Mouse (Mus musculus) intestine, postnatal 0 days (tissue): ENCODE data around the gene Snx32. TPM values are rescaled to one million over a fixed set of nuclear protein-coding genes. Genes with fewer than 3 reads are reported as not detected.

ENCODE experiments used
- ATAC-seq: fragments of 200-750 bp; cut with Nextera tagmentation; 2 replicates; pipeline ENCODE4 v1.8.0; 2017; ENCODE audit warnings: mild to moderate bottlenecking, moderate TSS enrichment, moderate library complexity
- H3K27ac ChIP-seq: fragments of 300-500 bp; sonication (generic); 2 replicates; pipeline ENCODE4 v1.5.1; 2014; ENCODE audit warnings: mild to moderate bottlenecking, low read depth, low read length, moderate library complexity
- H3K27me3 ChIP-seq: fragments of 300-500 bp; sonication (generic); replicated peaks from 2 replicates; pipeline ENCODE4 v1.6.1; 2014; ENCODE audit warnings: low read length, mixed read lengths; ENCODE audit not compliant: control insufficient read depth, insufficient read depth
- H3K36me3 ChIP-seq: fragments of 300-500 bp; sonication (generic); 2 replicates; pipeline ENCODE4 v1.6.1; 2014; ENCODE audit warnings: mild to moderate bottlenecking, moderate library complexity; ENCODE audit not compliant: control insufficient read depth, insufficient read depth
- H3K4me1 ChIP-seq: fragments of 300-500 bp; sonication (generic); replicated peaks from 2 replicates; pipeline ENCODE4 v1.6.1; 2014; ENCODE audit warnings: antibody characterized with exemption, low read length, mixed read lengths; ENCODE audit not compliant: control insufficient read depth, insufficient read depth
- H3K4me2 ChIP-seq: fragments of 300-500 bp; sonication (generic); replicated peaks from 2 replicates; pipeline ENCODE4 v1.6.1; 2014; ENCODE audit warnings: low read depth, mild to moderate bottlenecking, moderate library complexity
- H3K4me3 ChIP-seq: fragments of 300-500 bp; sonication (generic); 2 replicates; pipeline ENCODE4 v1.5.1; 2014; ENCODE audit warnings: low read depth, low read length
- H3K9ac ChIP-seq: fragments of 300-500 bp; sonication (generic); 2 replicates; pipeline ENCODE4 v1.6.1; 2014; ENCODE audit warnings: mild to moderate bottlenecking, low read depth, low read length
- H3K9me3 ChIP-seq: fragments of 300-500 bp; sonication (generic); 2 replicates; pipeline ENCODE4 v1.6.1; 2016; ENCODE audit warnings: mixed run types; ENCODE audit not compliant: control insufficient read depth
- CTCF ChIP-seq: sonication (generic); IDR thresholded peaks from 2 replicates; pipeline ENCODE4 v1.5.1; 2016; ENCODE audit warnings: low read depth, mild to moderate bottlenecking, control low read depth, antibody characterized with exemption, moderate library complexity
- WGBS: fragments of 180-500 bp; shearing (Covaris S2); extraction: QIAGEN DNeasy Blood & Tissue Kit; methylation state at CpG from one replicate; pipeline ENCODE4 v1.1.7; 2014; 5-methylcytosine and 5-hydroxymethylcytosine counted together
- polyA plus RNA-seq: library from polyadenylated mRNA; unstranded; fragments of >200 nt; fragmentation: Nextera tagmentation; extraction: Ambion mirVana; gene quantifications from 2 replicates; pipeline ENCODE4 v1.2.1, GENCODE M21; 2015

The Snx32 gene
- polyA plus RNA-seq, 1 experiment from 2014 or later = 3.8 TPM

DNA sequence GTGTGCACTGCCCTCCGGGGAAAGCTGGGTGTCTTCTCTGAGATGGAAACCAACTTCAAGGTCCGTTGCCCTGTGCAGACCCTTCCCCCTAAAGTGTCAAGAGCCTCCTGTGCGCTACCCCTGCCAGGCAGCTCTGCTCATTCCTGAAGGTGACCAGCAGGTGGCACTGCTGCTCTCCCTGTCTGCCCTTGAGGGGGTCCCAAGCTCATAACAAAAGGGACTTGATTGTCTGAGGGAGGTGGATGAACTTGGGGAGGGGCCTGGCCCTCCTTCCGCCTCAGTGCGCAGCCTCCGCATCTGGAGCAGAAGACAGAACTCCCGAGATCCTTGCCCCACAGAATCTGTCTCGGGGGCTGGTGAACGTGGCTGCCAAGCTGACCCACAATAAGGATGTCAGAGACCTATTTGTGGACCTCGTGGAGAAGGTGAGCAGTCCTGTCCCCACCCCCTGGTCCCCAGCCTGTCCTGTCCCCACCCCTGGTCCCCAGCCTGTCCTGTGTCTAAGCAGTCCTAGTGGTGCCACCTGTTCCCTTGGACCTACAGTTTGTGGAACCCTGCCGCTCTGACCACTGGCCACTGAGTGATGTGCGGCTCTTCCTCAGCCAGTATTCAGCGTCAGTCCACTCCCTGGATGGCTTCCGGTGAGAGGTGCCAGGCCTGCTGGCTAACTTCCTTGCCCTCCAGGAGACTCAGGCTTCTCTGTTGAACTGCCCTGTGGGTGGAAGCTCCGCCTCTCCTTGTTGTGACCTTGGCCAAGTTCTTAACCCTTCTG, 46.4 kb downstream of the Snx32 start:
- H3K9ac ChIP-seq = no peak overlapping the region
- ATAC-seq = no peak
- H3K27me3 ChIP-seq = no peaks in the 10 kb centered on the region
- WGBS = 45% methylated on average over 15 of the region's 15 CpGs
- TF ChIP-seq CTCF = peak; percentile 94
- peak overlapping the region; percentile 17 for H3K4me2 ChIP-seq
- H3K4me3 ChIP-seq = no peak overlapping the region
- H3K9me3 ChIP-seq = no peaks in the 10 kb centered on the region
- peaks cover 4% of the 10 kb centered on the region; the same call in 1 of the 2 replicates for H3K4me1 ChIP-seq
- H3K27ac ChIP-seq = no peak overlapping the region
- peaks cover 53% of the 10 kb centered on the region for H3K36me3 ChIP-seq

DNA sequence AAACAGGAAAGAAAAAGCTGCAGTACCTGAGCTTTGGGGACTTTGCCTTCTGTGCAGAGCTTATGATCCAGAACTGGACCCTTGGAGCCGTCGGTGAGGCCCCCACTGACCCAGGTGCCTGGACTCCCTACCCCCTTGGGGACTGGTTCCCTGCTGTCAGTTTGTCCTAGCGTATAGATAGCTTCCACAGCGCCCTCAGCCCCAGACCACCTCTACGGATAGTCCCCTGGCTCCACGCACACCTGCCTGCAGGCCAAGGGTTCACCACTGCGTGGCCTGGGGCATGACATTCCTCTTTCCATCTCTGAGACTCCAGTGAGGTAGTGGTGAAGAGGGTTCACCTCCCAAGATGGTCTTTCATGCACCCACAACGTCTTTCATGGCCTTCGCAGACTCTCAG, 47.1 kb downstream of the Snx32 start:
- Histone ChIP-seq H3K27me3 (no peaks in the 10 kb centered on the region), H3K9ac (no peak overlapping the region), H3K27ac (no peak overlapping the region), H3K4me3 (no peak overlapping the region), H3K4me1 (peaks cover 4% of the 10 kb centered on the region; the same call in 1 of the 2 replicates), H3K4me2 (no peak overlapping the region), H3K9me3 (no peaks in the 10 kb centered on the region), H3K36me3 (peaks cover 53% of the 10 kb centered on the region)
- WGBS = 90% methylated on average over 9 of the region's 9 CpGs
- no peak for TF ChIP-seq CTCF
- ATAC-seq = no peak

GRCm38 (mm10) chr19:5461411-5461810, 48.9 kb downstream of the Snx32 start:
- H3K4me3 ChIP-seq = peak overlapping the region; percentile 80
- no peaks in the 10 kb centered on the region for H3K27me3 ChIP-seq
- no peak for ATAC-seq
- H3K36me3 ChIP-seq = peaks cover 38% of the 10 kb centered on the region
- peak overlapping the region; percentile 78 for H3K9ac ChIP-seq
- peak overlapping the region; percentile 88 for H3K4me2 ChIP-seq
- TF ChIP-seq CTCF = no peak
- 82% methylated on average over 6 of the region's 6 CpGs for WGBS
- H3K4me1 ChIP-seq = peaks cover 4% of the 10 kb centered on the region; the same call in 1 of the 2 replicates
- H3K27ac ChIP-seq = no peak overlapping the region
- no peaks in the 10 kb centered on the region for H3K9me3 ChIP-seq

GRCm38 (mm10) chr19:5460465-5460911, 49.9 kb downstream of the Snx32 start, which contains the start of gene Fibp:
Gene Fibp, plus strand, starts transcription at chr19:5460615.
- peak within 1 kb of the TSS; percentile 80 for H3K4me3 ChIP-seq
- peaks cover 4% of the 10 kb centered on the region; the same call in 1 of the 2 replicates for H3K4me1 ChIP-seq
- H3K9me3 ChIP-seq = no peaks in the 10 kb centered on the region
- 0% methylated on average over 32 of the region's 32 CpGs for WGBS
- ATAC-seq = peak; percentile 69
- TF ChIP-seq CTCF = no peak
- peak within 1 kb of the TSS; percentile 88 for H3K4me2 ChIP-seq
- H3K27ac ChIP-seq = peak within 1 kb of the TSS; percentile 46; the same call in 1 of the 2 replicates
- H3K27me3 ChIP-seq = no peaks in the 10 kb centered on the region
- peak within 1 kb of the TSS; percentile 78 for H3K9ac ChIP-seq
- peaks cover 29% of the 10 kb centered on the region for H3K36me3 ChIP-seq

DNA sequence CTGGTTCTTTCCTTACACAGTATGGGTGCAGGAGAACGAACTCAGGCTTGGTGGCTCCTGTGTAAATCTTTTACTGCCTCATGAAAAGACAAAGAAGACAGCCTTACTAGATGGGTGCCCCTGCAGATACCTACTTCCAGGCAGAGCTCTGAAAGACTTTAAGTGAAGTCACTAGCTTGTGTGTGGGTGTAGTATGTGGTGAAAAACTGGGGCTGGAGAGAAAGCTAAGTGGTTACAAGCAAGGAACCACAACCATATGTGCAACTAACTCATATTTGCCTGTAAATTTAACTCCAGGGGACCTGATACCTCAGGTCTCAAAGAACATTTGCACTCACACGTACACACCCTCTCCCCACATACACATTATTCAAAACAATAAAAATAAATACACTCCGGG, 50.4 kb downstream of the Snx32 start:
- ATAC-seq = no peak
- Histone ChIP-seq H3K4me2 (peak overlapping the region; percentile 88), H3K4me1 (peaks cover 4% of the 10 kb centered on the region; the same call in 1 of the 2 replicates), H3K9me3 (no peaks in the 10 kb centered on the region), H3K27me3 (no peaks in the 10 kb centered on the region), H3K4me3 (peak overlapping the region; percentile 80), H3K27ac (no peak overlapping the region), H3K9ac (peak overlapping the region; percentile 78; the same call in 1 of the 2 replicates), H3K36me3 (peaks cover 23% of the 10 kb centered on the region)
- no peak for TF ChIP-seq CTCF
- 21% methylated on average over 3 of the region's 3 CpGs for WGBS

DNA sequence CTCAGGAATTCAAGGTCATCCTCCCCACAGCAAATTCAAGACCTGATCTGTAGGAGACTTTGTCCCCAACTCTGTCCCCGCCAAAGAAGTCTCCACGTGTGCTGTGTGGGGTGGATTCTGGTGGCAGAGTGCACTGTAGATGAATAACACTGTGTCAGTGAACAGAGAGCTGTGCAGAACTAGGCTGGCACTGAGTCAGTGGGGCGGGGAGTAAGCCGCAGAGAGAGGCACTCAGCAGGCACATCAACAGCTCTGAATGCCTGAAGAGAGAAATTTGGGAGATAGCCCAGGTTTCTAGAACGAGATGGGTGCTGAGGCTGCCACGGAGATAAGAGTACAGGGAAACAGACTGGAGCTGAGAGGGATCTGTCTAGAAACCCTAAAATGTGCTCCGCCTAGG, 51.3 kb downstream of the Snx32 start:
- H3K4me1 ChIP-seq = peaks cover 4% of the 10 kb centered on the region; the same call in 1 of the 2 replicates
- no peaks in the 10 kb centered on the region for H3K9me3 ChIP-seq
- H3K9ac ChIP-seq = no peak overlapping the region
- peaks cover 21% of the 10 kb centered on the region for H3K36me3 ChIP-seq
- 59% methylated on average over 7 of the region's 7 CpGs for WGBS
- H3K27me3 ChIP-seq = no peaks in the 10 kb centered on the region
- no peak for ATAC-seq
- TF ChIP-seq CTCF = no peak
- no peak overlapping the region for H3K27ac ChIP-seq
- no peak overlapping the region for H3K4me3 ChIP-seq
- no peak overlapping the region for H3K4me2 ChIP-seq
